Mouse (Mus musculus): ENCODE results near the gene Foxn3.

The Foxn3 gene

DNA sequence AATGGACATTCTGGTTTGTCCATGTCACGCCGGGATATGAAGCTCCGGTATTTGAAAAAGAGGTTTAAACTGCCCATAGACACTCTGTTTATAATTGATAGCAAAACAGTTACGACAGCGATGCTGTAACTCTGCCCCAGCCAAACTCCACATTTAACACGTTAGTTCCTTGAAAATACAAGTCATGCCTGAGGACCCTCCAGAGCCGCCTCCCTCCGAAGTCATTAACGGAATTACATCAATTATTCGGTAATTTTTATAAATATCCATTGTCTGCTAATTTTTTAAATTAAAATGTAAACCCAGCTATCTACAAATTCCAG lies 554 bp downstream of the Foxn3 start:
- DNase-seq (ENCODE audit: inconsistent age in 2 of 2, low spot score in 1 of 2), result peak; percentile 14 to 73

- peak; percentile 74 to 92 for DNase-seq (ENCODE audit: inconsistent age in 2 of 2, low spot score in 1 of 2)
These were observed 1.1 kb downstream of the Foxn3 start for GRCm38 (mm10) chr12:99562073-99562866.

GRCm38 (mm10) chr12:99561333-99561766 lies 2.0 kb downstream of the Foxn3 start:
- DNase-seq (ENCODE audit: inconsistent age in 2 of 2, low spot score in 1 of 2), result peak in 1 of 2 experiments; percentile 51

- DNase-seq (ENCODE audit: inconsistent age in 2 of 2, low spot score in 1 of 2), result peak; percentile 15 to 49
These were observed 2.6 kb downstream of the Foxn3 start for GRCm38 (mm10) chr12:99560701-99561332.

- DNase-seq (ENCODE audit: inconsistent age in 2 of 2, low spot score in 1 of 2), result no peak
These were observed 3.9 kb downstream of the Foxn3 start for GRCm38 (mm10) chr12:99559483-99559882.

DNA sequence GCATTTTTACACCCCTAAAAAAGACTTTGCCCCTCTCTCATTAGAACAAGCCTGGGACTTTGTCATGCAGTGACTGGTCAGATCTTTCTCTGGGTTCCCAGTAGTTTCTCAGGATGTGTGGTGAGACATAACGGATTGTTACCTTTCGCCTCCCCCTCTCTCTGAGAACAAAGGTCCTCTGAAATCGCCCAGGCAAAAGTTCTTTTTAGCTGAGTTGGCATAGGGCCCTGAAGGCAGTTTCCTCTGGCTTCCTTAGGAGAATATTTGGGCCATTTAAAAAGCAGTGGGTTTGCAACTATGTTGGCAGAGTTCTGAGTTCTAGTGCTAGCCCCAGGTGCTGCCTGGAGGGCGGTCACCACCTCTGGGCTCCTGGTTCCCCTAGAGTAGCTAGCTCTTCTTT lies 4.9 kb downstream of the Foxn3 start:
- DNase-seq (ENCODE audit: inconsistent age in 2 of 2, low spot score in 1 of 2), result no peak

- no peak for DNase-seq (ENCODE audit: inconsistent age in 2 of 2, low spot score in 1 of 2)
These were observed 5.9 kb downstream of the Foxn3 start for GRCm38 (mm10) chr12:99557498-99557897.

DNA sequence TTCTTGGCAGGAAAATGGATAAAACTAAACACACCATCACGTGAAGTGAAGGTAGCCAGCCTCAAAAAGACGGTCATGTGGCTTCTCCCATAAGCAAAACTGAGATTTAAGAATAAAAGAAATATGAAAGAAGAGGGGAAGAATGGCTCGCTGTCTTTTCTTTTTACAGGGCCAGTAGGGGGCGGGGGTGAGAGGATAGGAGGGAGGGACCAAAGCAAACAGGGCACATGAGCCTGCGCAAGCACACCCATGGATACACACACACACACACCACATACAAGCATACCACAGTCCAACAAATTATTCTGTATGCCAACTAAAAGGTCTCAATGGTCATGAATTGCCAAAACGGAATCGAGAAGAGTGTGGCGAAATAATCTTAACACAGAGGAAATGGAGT lies 12.8 kb downstream of the Foxn3 start:
- peak in 1 of 2 experiments; percentile 53 for DNase-seq (ENCODE audit: inconsistent age in 2 of 2, low spot score in 1 of 2)

GRCm38 (mm10) chr12:99549811-99550210 lies 13.6 kb downstream of the Foxn3 start:
- DNase-seq (ENCODE audit: inconsistent age in 2 of 2, low spot score in 1 of 2), result no peak

- no peak for DNase-seq (ENCODE audit: inconsistent age in 2 of 2, low spot score in 1 of 2)
These were observed 15.0 kb downstream of the Foxn3 start for GRCm38 (mm10) chr12:99548419-99548818.

DNA sequence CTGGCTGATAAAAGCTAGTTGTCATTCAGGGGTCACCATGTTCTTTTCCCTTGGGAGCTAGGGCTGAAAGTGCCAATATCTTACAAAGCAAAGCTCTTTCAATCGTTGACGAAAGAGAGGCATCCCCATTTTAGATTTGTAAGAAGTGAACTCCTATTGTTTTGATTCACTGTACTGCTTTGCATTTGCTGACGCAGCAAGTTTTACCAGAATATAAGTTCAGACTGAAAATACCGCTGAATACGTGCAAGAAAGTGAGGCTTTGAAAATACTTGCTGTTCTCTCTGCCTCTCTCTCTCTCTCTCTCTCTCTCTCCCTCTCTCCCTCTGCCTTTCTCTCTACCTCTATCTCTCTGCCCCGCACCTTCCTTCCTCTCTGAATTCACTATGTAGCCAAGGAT lies 16.1 kb downstream of the Foxn3 start:
- no peak for DNase-seq (ENCODE audit: inconsistent age in 2 of 2, low spot score in 1 of 2)

- DNase-seq (ENCODE audit: inconsistent age in 2 of 2, low spot score in 1 of 2), result no peak
These were observed 18.1 kb downstream of the Foxn3 start for GRCm38 (mm10) chr12:99545270-99545770.

GRCm38 (mm10) chr12:99544262-99545128 lies 18.9 kb downstream of the Foxn3 start:
- DNase-seq (ENCODE audit: inconsistent age in 2 of 2, low spot score in 1 of 2), result no peak

DNA sequence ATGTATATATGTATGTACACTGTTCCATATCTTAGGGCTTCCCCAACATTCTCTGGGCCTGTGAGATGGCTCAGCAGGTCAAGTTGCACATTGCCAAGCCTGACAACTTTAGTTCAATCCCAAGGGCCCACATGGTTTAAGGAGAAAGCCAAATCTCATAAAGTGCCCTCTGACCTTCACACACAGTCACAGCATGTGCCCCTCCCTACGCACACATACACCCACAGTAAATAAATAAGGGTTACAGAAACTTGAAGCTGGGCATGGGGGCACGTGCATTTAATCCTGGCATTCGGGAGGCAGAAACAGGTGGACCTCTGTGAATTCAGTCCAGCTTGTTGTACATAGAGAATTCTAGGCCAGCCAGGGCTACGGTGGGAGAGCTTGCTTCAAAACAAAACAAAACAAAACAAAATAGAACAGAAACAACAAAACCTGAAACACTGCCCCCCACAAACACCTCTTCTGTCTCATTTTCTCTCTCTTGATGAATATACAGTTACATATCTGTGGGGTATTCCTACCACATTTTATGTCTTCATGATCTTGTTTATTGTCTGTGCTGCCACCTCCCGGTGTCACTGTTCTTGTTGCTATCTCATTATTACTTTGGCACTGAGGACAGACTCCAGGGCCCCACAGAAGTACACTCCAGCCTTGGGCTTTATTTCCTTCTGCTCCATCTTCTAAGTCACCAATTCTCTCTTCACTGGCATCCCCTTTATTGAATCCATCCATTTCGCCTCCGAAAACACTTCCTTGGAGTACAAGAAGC lies 19.8 kb downstream of the Foxn3 start:
- no peak for DNase-seq (ENCODE audit: inconsistent age in 2 of 2, low spot score in 1 of 2)

- DNase-seq (ENCODE audit: inconsistent age in 2 of 2, low spot score in 1 of 2), result no peak
These were observed 23.2 kb downstream of the Foxn3 start for GRCm38 (mm10) chr12:99540201-99540600.

GRCm38 (mm10) chr12:99537316-99537715 lies 26.1 kb downstream of the Foxn3 start:
- DNase-seq (ENCODE audit: inconsistent age in 2 of 2, low spot score in 1 of 2), result no peak

DNA sequence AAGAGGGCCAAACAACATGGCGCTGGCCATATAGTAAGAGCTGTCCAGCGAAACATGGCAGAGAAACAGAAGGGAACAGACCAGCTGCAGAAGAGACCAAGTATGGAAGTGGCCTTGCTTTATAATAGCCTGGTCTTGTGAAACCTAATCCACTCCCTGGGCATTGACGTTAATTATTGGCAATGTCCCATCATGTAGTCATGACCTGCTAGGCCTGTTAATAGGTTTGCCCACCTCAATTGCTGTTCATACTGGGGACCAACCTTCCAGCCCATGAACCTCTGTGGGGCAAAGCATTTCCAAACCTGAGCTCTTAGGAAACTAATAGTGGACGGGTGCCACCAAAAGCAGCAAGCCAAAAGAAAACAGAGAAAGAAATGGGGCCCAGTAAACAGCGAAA lies 27.0 kb downstream of the Foxn3 start:
- DNase-seq (ENCODE audit: inconsistent age in 2 of 2, low spot score in 1 of 2), result no peak

DNA sequence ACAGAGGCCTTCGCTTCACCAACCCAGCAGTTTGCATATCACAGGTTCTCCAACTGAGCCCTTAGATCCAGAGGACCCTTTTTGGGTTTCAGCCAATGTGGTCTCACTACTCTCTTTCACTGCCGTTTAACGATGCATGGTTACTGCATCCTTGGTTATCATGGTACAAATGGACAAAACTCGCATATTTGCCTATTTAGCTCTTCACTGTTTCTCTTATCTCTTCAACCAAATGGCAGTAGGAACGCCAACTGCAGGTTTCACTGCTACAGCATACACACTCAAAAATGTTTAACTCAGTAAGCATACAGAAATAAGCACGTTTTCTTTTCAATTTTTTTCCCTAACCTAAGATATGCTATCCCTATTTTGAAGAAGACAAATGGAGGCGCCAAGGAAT lies 31.0 kb downstream of the Foxn3 start:
- DNase-seq (ENCODE audit: inconsistent age in 2 of 2, low spot score in 1 of 2), result no peak

DNA sequence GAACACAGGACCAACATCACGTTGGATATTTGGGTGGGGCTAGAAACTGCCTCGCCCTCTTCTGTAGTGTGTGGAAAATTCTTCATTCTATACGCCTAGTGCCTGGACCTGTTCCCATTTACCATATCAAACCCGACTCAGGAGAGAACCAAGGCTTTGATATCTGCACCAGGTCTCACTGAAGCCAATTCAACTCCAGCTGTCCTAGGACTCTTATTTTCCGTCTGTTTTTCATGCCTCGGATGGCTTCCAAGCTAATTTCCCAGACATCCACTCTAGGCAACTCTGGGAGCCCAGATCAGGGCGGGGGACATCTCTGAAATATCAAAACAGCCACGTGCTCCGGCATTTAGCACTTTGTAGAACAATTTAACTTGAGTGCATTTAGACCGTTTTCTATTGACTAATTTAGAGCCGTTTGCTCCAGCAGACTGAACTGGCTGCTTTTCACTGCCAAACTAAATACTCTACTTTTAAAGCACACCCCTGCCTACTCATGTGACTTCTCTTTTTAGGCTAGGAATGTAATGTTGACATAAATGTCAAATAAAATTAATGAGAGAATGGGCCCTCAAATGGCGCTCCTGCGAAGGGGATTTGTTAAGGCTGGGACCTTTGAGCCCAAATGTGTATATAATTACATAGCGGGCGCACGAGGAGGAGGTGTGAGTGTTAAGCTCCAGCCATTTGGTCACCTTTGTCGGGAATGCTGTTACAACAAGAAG lies 33.5 kb downstream of the Foxn3 start:
- no peak for DNase-seq (ENCODE audit: inconsistent age in 2 of 2, low spot score in 1 of 2)

GRCm38 (mm10) chr12:99528958-99529357 lies 34.4 kb downstream of the Foxn3 start:
- DNase-seq (ENCODE audit: inconsistent age in 2 of 2, low spot score in 1 of 2), result no peak

Data from adrenal gland, adult (tissue).